In the genomic region with DNA sequence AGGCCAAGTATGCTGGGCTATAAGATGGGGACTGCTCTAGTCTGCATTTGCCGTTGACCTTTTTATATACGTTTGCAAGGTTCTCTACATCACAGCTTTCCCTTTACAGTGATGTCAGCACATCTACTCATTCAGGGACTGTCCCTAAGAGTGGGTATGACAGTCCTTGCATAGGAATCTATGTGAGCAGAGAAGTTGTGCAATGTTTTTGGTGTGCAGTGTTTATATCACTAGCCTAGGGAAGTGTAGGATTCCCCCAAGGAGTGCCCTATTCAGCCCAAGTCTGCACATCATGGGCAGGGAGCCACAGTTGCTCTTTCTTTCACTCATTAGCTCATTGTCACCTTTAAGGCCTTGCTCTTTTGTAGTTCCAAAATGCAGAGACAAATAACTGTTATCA, we compare ENCODE assay signal across 22 mouse cellular contexts.
A peak's percentile ranks its signal among the peaks of the same experiment; 100 is the strongest.
DNase-seq lines count a peak whose midpoint lies in the region; ATAC-seq and TF ChIP-seq lines count a peak whose summit lies in the region.
"Had no signal": no experiment of that assay in that cellular context is flagged by ENCODE, and none has a peak within 500 bp of the region (broad histone marks: within the 10 kb centered on the region; RNA-seq: fewer than 3 reads in every experiment).

No protein-coding gene starts in this region.

- H3K9me3 ChIP-seq in heart, embryonic 10.5 days, result no peaks in the 10 kb centered on the region
- no peaks in the 10 kb centered on the region for H3K9me3 ChIP-seq in lung, postnatal 0 days (ENCODE audit: low read length)
- H3K9me3 ChIP-seq in kidney, embryonic 15.5 days (replicated peaks), result no peaks in the 10 kb centered on the region
- H3K9me3 ChIP-seq: forebrain, embryonic 15.5 days; hindbrain, embryonic 13.5 days; liver, embryonic 12.5 days; lung, embryonic 15.5 days had no signal

- peak; percentile 54 for DNase-seq in heart, adult 11 months
- no peak for DNase-seq in heart, embryonic 10.5 days (ENCODE audit: low spot score)
- no peak for DNase-seq in lung, postnatal 0 days (ENCODE audit: low spot score)
- DNase-seq in lung, adult 18-20 months, result no peak
- DNase-seq in gastrocnemius, postnatal 10 days, result no peak
- no peak for DNase-seq in spleen, postnatal 36 days (ENCODE audit: low spot score in 2 of 2)
- DNase-seq: adrenal gland, postnatal 10 days; cerebellum, adult 9-10 months; gastrocnemius, postnatal 14 days; heart, postnatal 36 days; kidney, adult 8-10 months; kidney, postnatal 36 days; layer of hippocampus, postnatal 36 days; lung, postnatal 4 days; right cerebral cortex, postnatal 14 days had no signal

- WGBS in heart, embryonic 10.5 days, result 81% methylated on average over 2 of the region's 2 CpGs
- 67% methylated on average over 2 of the region's 2 CpGs for WGBS in lung, postnatal 0 days
- WGBS in kidney, embryonic 15.5 days, result 82% methylated on average over 2 of the region's 2 CpGs

- no peak overlapping the region for H3K27ac ChIP-seq in heart, embryonic 10.5 days
- no peak overlapping the region for H3K27ac ChIP-seq in lung, postnatal 0 days (ENCODE audit: low read length)
- H3K27ac ChIP-seq in kidney, embryonic 15.5 days, result no peak overlapping the region
- H3K27ac ChIP-seq: forebrain, embryonic 15.5 days; hindbrain, embryonic 13.5 days; liver, embryonic 12.5 days; lung, embryonic 15.5 days had no signal

- H3K4me1 ChIP-seq in heart, embryonic 10.5 days, result peaks cover 45% of the 10 kb centered on the region
- peaks cover 15% of the 10 kb centered on the region for H3K4me1 ChIP-seq in lung, postnatal 0 days (ENCODE audit: insufficient read depth, low read depth, low read length)
- peaks cover 36% of the 10 kb centered on the region for H3K4me1 ChIP-seq in kidney, embryonic 15.5 days

- no peaks in the 10 kb centered on the region for H3K27me3 ChIP-seq in heart, embryonic 10.5 days (ENCODE audit: insufficient read depth, poor library complexity, severe bottlenecking)
- H3K27me3 ChIP-seq in lung, postnatal 0 days (replicated peaks; ENCODE audit: insufficient read depth, low read length), result no peaks in the 10 kb centered on the region
- H3K27me3 ChIP-seq in kidney, embryonic 15.5 days, result no peaks in the 10 kb centered on the region
- H3K27me3 ChIP-seq: forebrain, embryonic 15.5 days; hindbrain, embryonic 13.5 days; liver, embryonic 12.5 days; lung, embryonic 15.5 days had no signal

- no peak for TF ChIP-seq EP300 in lung, postnatal 0 days (IDR thresholded peaks at IDR 0.05)

- peak; percentile 17; the same call in 1 of the 2 replicates for ATAC-seq in lung, postnatal 0 days
- ATAC-seq in inflammation-experienced regulatory T-cells, adult 6 months, result peak; percentile 84
- ATAC-seq in kidney, embryonic 15.5 days (replicated peaks; ENCODE audit: low FRiP score), result no peak
- ATAC-seq: forebrain, embryonic 15.5 days; liver, embryonic 12.5 days had no signal

- H3K36me3 ChIP-seq in heart, embryonic 10.5 days, result no peaks in the 10 kb centered on the region
- no peaks in the 10 kb centered on the region for H3K36me3 ChIP-seq in lung, postnatal 0 days (ENCODE audit: insufficient read depth, low read length)
- no peaks in the 10 kb centered on the region for H3K36me3 ChIP-seq in kidney, embryonic 15.5 days
- H3K36me3 ChIP-seq: forebrain, embryonic 15.5 days; hindbrain, embryonic 13.5 days; liver, embryonic 12.5 days; lung, embryonic 15.5 days had no signal

- no peak overlapping the region for H3K4me2 ChIP-seq in lung, postnatal 0 days (replicated peaks; ENCODE audit: low read depth, low read length)
- no peak overlapping the region for H3K4me2 ChIP-seq in kidney, embryonic 15.5 days
- H3K4me2 ChIP-seq: forebrain, embryonic 15.5 days; hindbrain, embryonic 13.5 days; liver, embryonic 12.5 days; lung, embryonic 15.5 days; midbrain, embryonic 11.5 days had no signal

- H3K9ac ChIP-seq in lung, postnatal 0 days (replicated peaks; ENCODE audit: low read depth), result no peak overlapping the region
- no peak overlapping the region for H3K9ac ChIP-seq in kidney, embryonic 15.5 days
- H3K9ac ChIP-seq: forebrain, embryonic 15.5 days; hindbrain, embryonic 13.5 days; liver, embryonic 12.5 days; lung, embryonic 15.5 days had no signal

- TF ChIP-seq CTCF in lung, postnatal 0 days (IDR thresholded peaks at IDR 0.05), result no peak

- H3K4me3 ChIP-seq in heart, embryonic 10.5 days, result no peak overlapping the region
- H3K4me3 ChIP-seq in lung, postnatal 0 days (ENCODE audit: low read depth, low read length), result no peak overlapping the region
- H3K4me3 ChIP-seq in kidney, embryonic 15.5 days (replicated peaks), result no peak overlapping the region
- H3K4me3 ChIP-seq: forebrain, embryonic 15.5 days; hindbrain, embryonic 13.5 days; liver, embryonic 12.5 days; lung, embryonic 15.5 days had no signal
